Mouse (Mus musculus) CH12.LX (cell line): ENCODE measurements around the gene Zfp281. TPM values are rescaled to one million over a fixed set of nuclear protein-coding genes. Genes with fewer than 3 reads are reported as not detected.

Experiments used
- DNase-seq: peaks from one replicate; pipeline ENCODE4 v3.0.0-alpha.2; 2013; ENCODE audit errors: extremely low read depth
- H3K27ac ChIP-seq: 2 replicates; pipeline ENCODE4 v1.5.1; 2012; ENCODE audit warnings: low read depth, mild to moderate bottlenecking, control low read depth, moderate library complexity; ENCODE audit not compliant: insufficient read depth
- H3K27me3 ChIP-seq: replicated peaks from 2 replicates; pipeline ENCODE3; 2012; ENCODE audit warnings: inconsistent platforms
- H3K36me3 ChIP-seq, 2 experiments: replicated peaks in 1 of 2; 2 replicates each; pipeline versions ENCODE3 to v1.6.1; 2012; ENCODE audit warnings: inconsistent platforms in 1 of 2, low read length in 1 of 2, mild to moderate bottlenecking in 1 of 2, mixed read lengths in 1 of 2, moderate library complexity in 1 of 2; ENCODE audit not compliant: control insufficient read depth in 1 of 2, insufficient read depth in 1 of 2
- H3K4me1 ChIP-seq, 2 experiments: 2 replicates each; pipeline ENCODE4 v1.6.1; 2012; ENCODE audit warnings: inconsistent platforms in 1 of 2, moderate library complexity in 1 of 2; ENCODE audit not compliant: insufficient read depth in 2 of 2, control insufficient read depth in 1 of 2
- H3K4me2 ChIP-seq: 2 replicates; pipeline ENCODE4 v1.6.1; 2012; ENCODE audit warnings: low read depth, mild to moderate bottlenecking, control low read depth; ENCODE audit not compliant: poor library complexity, insufficient read depth, severe bottlenecking
- H3K4me3 ChIP-seq, 3 experiments: fragments of 150-350 bp in 1 of 3; sonication (generic) in 1 of 3; replicated peaks in 1 of 3; 2 replicates each; pipeline versions ENCODE3 to v1.5.1; 2011 to 2012; ENCODE audit warnings: low read depth in 2 of 3, low read length in 2 of 3, mild to moderate bottlenecking in 2 of 3, moderate library complexity in 2 of 3, control low read depth in 1 of 3, improper control_type of control experiment in 1 of 3, inconsistent platforms in 1 of 3, mixed read lengths in 1 of 3; ENCODE audit not compliant: poor library complexity in 1 of 3
- H3K79me2 ChIP-seq: replicated peaks from 2 replicates; pipeline ENCODE4 v1.6.1; 2012; ENCODE audit warnings: mild to moderate bottlenecking, moderate library complexity; ENCODE audit not compliant: control insufficient read depth, poor library complexity, insufficient read depth, severe bottlenecking; ENCODE audit errors: extremely low read depth
- H3K9ac ChIP-seq: 2 replicates; pipeline ENCODE4 v1.6.1; 2012; ENCODE audit warnings: low read depth, mild to moderate bottlenecking, control low read depth, moderate library complexity; ENCODE audit not compliant: insufficient read depth
- H3K9me3 ChIP-seq: replicated peaks from 2 replicates; pipeline ENCODE3; 2012; ENCODE audit warnings: low read length, inconsistent platforms, mixed read lengths
- BHLHE40 ChIP-seq: IDR thresholded peaks from 2 replicates; pipeline ENCODE4 v1.6.1; 2011; ENCODE audit warnings: mild to moderate bottlenecking, low read depth, low read length, improper control_type of control experiment
- ELF1 ChIP-seq: IDR thresholded peaks from 2 replicates; pipeline ENCODE4 v1.6.1; 2014; ENCODE audit warnings: low read depth, mild to moderate bottlenecking, inconsistent platforms, low read length, improper control_type of control experiment
- ETS1 ChIP-seq: conservative IDR thresholded peaks from 2 replicates; pipeline ENCODE4 v1.6.1; 2012; ENCODE audit warnings: low read depth, mild to moderate bottlenecking, inconsistent platforms, low read length, improper control_type of control experiment, moderate library complexity
- GABPA ChIP-seq: IDR thresholded peaks from 2 replicates; pipeline ENCODE4 v1.6.1; 2012; ENCODE audit warnings: low read depth, low read length, improper control_type of control experiment, inconsistent platforms; ENCODE audit not compliant: insufficient replicate concordance
- JUND ChIP-seq: conservative IDR thresholded peaks from 2 replicates; pipeline ENCODE4 v1.6.1; 2011; ENCODE audit warnings: low read depth, low read length, improper control_type of control experiment
- KAT2A ChIP-seq: IDR thresholded peaks from 2 replicates; pipeline ENCODE4 v1.6.1; 2012; ENCODE audit warnings: low read length, improper control_type of control experiment, inconsistent platforms; ENCODE audit not compliant: insufficient replicate concordance
- MAFK ChIP-seq: IDR thresholded peaks from 2 replicates; pipeline ENCODE4 v1.6.1; 2011; ENCODE audit warnings: low read length, improper control_type of control experiment; ENCODE audit not compliant: insufficient replicate concordance
- MAZ ChIP-seq: IDR thresholded peaks from 2 replicates; pipeline ENCODE4 v1.6.1; 2012; ENCODE audit warnings: low read depth, mild to moderate bottlenecking, inconsistent platforms, low read length, improper control_type of control experiment, moderate library complexity
- MEF2A ChIP-seq: IDR thresholded peaks from 2 replicates; pipeline ENCODE4 v1.6.1; 2014; ENCODE audit warnings: low read depth, mild to moderate bottlenecking, inconsistent platforms, low read length, improper control_type of control experiment, borderline replicate concordance
- MXI1 ChIP-seq: IDR thresholded peaks from 2 replicates; pipeline ENCODE4 v1.6.1; 2011; ENCODE audit warnings: mild to moderate bottlenecking, low read depth, low read length, improper control_type of control experiment
- NELFE ChIP-seq: IDR thresholded peaks from 2 replicates; pipeline ENCODE4 v1.6.1; 2011; ENCODE audit warnings: low read depth, low read length, improper control_type of control experiment
- POLR2AphosphoS2 ChIP-seq: IDR thresholded peaks from 2 replicates; pipeline ENCODE4 v1.6.1; 2011; ENCODE audit warnings: low read depth, low read length, improper control_type of control experiment
- RAD21 ChIP-seq: IDR thresholded peaks from 2 replicates; pipeline ENCODE4 v1.6.1; 2011; ENCODE audit warnings: low read depth, mild to moderate bottlenecking, low read length, improper control_type of control experiment, moderate library complexity
- SIN3A ChIP-seq: IDR thresholded peaks from 2 replicates; pipeline ENCODE4 v1.6.1; 2012; ENCODE audit warnings: low read length, improper control_type of control experiment, inconsistent platforms
- SMC3 ChIP-seq: IDR thresholded peaks from 2 replicates; pipeline ENCODE4 v1.6.1; 2011; ENCODE audit warnings: low read depth, low read length, improper control_type of control experiment
- TCF12 ChIP-seq: IDR thresholded peaks from 2 replicates; pipeline ENCODE4 v1.6.1; 2014; ENCODE audit warnings: low read depth, mild to moderate bottlenecking, inconsistent platforms, low read length, improper control_type of control experiment
- UBTF ChIP-seq: IDR thresholded peaks from 2 replicates; pipeline ENCODE4 v1.6.1; 2012; ENCODE audit warnings: low read depth, mild to moderate bottlenecking, inconsistent platforms, low read length, improper control_type of control experiment, moderate library complexity
- ZKSCAN1 ChIP-seq: IDR thresholded peaks from 2 replicates; pipeline ENCODE4 v1.6.1; 2012; ENCODE audit warnings: low read depth, inconsistent platforms, low read length, improper control_type of control experiment, borderline replicate concordance
- dilution Hi-C: fragments of 300-500 bp; cut with MboI; formaldehyde crosslinking; loops from 2 replicates; pipeline ENCODE4 v1.14.3; 2020; ENCODE audit warnings: low sequenced_read_pairs; ENCODE audit not compliant: extremely low pct_unique_long_range_greater_than_20kb, extremely low pct_ligation_motif_present
- in situ Hi-C: fragments of 300-500 bp; cut with MboI; formaldehyde crosslinking; loops from 3 replicates; pipeline ENCODE4 v1.14.3; 2019; ENCODE audit warnings: low sequenced_read_pairs, low pct_ligation_motif_present, low pct_unique_long_range_greater_than_20kb, mixed read lengths
- polyA plus RNA-seq: library from polyadenylated mRNA; unstranded; fragments of >175 nt; gene quantifications from 2 replicates; pipeline ENCODE4 v1.2.1, GENCODE M21; 2012; ENCODE audit warnings: low read depth; ENCODE audit not compliant: insufficient read length
- total RNA-seq, 2 experiments: library from RNA; depleted of rRNA; stranded (reverse); fragments of 300-350 nt in 1 of 2; fragments of >200 nt in 1 of 2; gene quantifications; 2 replicates each; pipeline ENCODE4 v1.2.3; 2012 to 2014

The Zfp281 gene
- total and polyA plus RNA-seq, 3 experiments: 17.2 to 39.5 (median 20.7) TPM

DNA sequence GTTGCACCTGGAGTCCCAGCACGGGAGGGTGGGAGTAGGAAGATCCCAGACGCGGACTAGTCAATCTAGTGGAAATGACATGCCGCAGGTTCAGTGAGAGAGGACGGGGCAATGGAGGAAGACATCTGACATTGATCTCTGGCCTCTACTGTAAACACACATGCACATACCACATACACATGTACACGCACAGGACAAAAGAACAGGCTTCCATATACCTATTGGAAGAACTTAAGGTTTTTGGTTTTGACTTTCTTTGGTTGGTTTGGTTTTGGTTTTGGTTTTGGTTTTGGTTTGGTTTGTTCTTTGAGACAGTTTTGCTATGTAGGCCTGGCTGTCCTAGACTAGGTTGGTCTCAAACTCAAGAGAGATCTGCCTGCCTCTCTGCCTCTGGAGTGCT is 12.2 kb downstream of the Zfp281 start (continued):
- TF ChIP-seq NELFE (no peak), TCF12 (0 out of 2 replicates have a peak, but pooled peaks have one; percentile 13), MXI1 (peak; percentile 55; the same call in 1 of the 2 replicates), MEF2A (no peak), ETS1 (peak; percentile 81), KAT2A (no peak), SIN3A (peak; percentile 60)

GRCm38 (mm10) chr1:136637696-136638095 is 13.0 kb downstream of the Zfp281 start:
- in situ Hi-C loops (no loop called here), dilution Hi-C loops (no loop called here)
- no peaks in the 10 kb centered on the region for H3K9me3 ChIP-seq
- H3K4me1 ChIP-seq: peaks cover 7 to 27% of the 10 kb centered on the region in 2 experiments; a peak in 3 of 4 replicates
- H3K27ac ChIP-seq: no peak overlapping the region
- TF ChIP-seq RAD21: no peak
- TF ChIP-seq MAZ: no peak
- TF ChIP-seq GABPA: no peak
- TF ChIP-seq KAT2A: no peak
- no peak for TF ChIP-seq UBTF
- no peak for TF ChIP-seq ZKSCAN1
- TF ChIP-seq JUND: no peak
- no peak for TF ChIP-seq POLR2AphosphoS2
- no peak for TF ChIP-seq SIN3A
- TF ChIP-seq MAFK: no peak
- no peak for TF ChIP-seq ELF1
- H3K79me2 ChIP-seq: peaks cover 6% of the 10 kb centered on the region; the same call in 1 of the 2 replicates
- no peak overlapping the region for H3K9ac ChIP-seq
- no peak overlapping the region for H3K4me3 ChIP-seq
- no peaks in the 10 kb centered on the region for H3K27me3 ChIP-seq
- no peak for DNase-seq
- H3K4me2 ChIP-seq: no peak overlapping the region
- peaks cover 0 to 2% of the 10 kb centered on the region in 2 experiments for H3K36me3 ChIP-seq

DNA sequence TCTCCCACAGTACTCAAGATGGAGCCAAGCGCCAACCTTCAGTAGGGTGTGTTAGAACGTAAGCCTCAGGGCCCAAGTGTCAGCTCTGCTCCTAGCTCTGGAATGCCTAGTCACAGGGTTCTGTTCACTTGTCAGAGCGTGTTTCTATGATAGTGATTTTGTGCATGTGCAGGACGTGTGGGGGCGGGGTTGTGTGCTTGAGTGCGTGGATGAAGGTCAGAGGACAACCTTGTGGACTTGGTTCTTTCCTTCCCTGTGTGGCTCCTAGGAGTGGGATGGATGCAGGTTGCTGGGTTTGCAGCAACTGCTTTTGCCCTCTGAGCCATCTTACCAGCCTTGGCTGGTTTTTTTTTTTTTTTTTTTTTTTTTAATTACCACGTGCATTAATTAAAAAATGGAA is 13.5 kb downstream of the Zfp281 start:
- Histone ChIP-seq H3K36me3 (peaks cover 0 to 2% of the 10 kb centered on the region in 2 experiments), H3K9ac (no peak overlapping the region), H3K4me2 (no peak overlapping the region), H3K79me2 (peaks cover 6% of the 10 kb centered on the region; the same call in 1 of the 2 replicates), H3K27me3 (no peaks in the 10 kb centered on the region), H3K4me1 (peaks cover 7 to 27% of the 10 kb centered on the region in 2 experiments; a peak in 3 of 4 replicates), H3K4me3 (no peak overlapping the region), H3K9me3 (no peaks in the 10 kb centered on the region), H3K27ac (no peak overlapping the region)
- dilution Hi-C loops: no loop called here
- in situ Hi-C loops: no loop called here
- DNase-seq: no peak
- TF ChIP-seq BHLHE40 (no peak), SMC3 (no peak)
